Mouse (Mus musculus) kidney, embryonic 15.5 days (tissue): ENCODE measurements at regions not wholly inside any gene's neighbourhood (a gene's known extent, or its start where the extent isn't known, plus 50 kb on each side); places are given as distances from the start of the nearest gene placed in this dataset.

Experiments
- ATAC-seq: fragments of 200-750 bp; cut with Nextera tagmentation; replicated peaks from 2 replicates; pipeline ENCODE4 v1.8.0; 2017; ENCODE audit warnings: moderate TSS enrichment; ENCODE audit not compliant: low FRiP score
- H3K27ac ChIP-seq: fragments of 300-500 bp; sonication (generic); 2 replicates; pipeline ENCODE4 v1.5.1; 2015; ENCODE audit warnings: mild to moderate bottlenecking, inconsistent platforms
- H3K27me3 ChIP-seq: fragments of 300-500 bp; sonication (generic); 2 replicates; pipeline ENCODE4 v1.6.1; 2015; ENCODE audit warnings: inconsistent platforms
- H3K36me3 ChIP-seq: fragments of 300-500 bp; sonication (generic); 2 replicates; pipeline ENCODE4 v1.6.1; 2015; ENCODE audit warnings: inconsistent platforms
- H3K4me1 ChIP-seq: fragments of 300-500 bp; sonication (generic); 2 replicates; pipeline ENCODE4 v1.6.1; 2015; ENCODE audit warnings: inconsistent platforms
- H3K4me2 ChIP-seq: fragments of 300-500 bp; sonication (generic); 2 replicates; pipeline ENCODE4 v1.6.1; 2015; ENCODE audit warnings: moderate library complexity, mild to moderate bottlenecking, inconsistent platforms
- H3K4me3 ChIP-seq: fragments of 300-500 bp; sonication (generic); replicated peaks from 2 replicates; pipeline ENCODE4 v1.5.1; 2015; ENCODE audit warnings: mild to moderate bottlenecking, inconsistent platforms
- H3K9ac ChIP-seq: fragments of 300-500 bp; sonication (generic); 2 replicates; pipeline ENCODE4 v1.6.1; 2015; ENCODE audit warnings: mild to moderate bottlenecking, inconsistent platforms
- H3K9me3 ChIP-seq: fragments of 300-500 bp; sonication (generic); replicated peaks from 2 replicates; pipeline ENCODE4 v1.6.1; 2016; ENCODE audit warnings: inconsistent platforms
- whole genome bisulfite sequencing: fragments of 180-500 bp; shearing (Covaris S2); methylation state at CpG from one replicate; pipeline ENCODE4 v1.1.7; 2015; ENCODE audit warnings: mixed read lengths; 5-methylcytosine and 5-hydroxymethylcytosine counted together

GRCm38 (mm10) chr11:9739098-9739497 lies 547.4 kb downstream of the Abca13 start:
- Histone ChIP-seq H3K27me3 (no peaks in the 10 kb centered on the region), H3K4me3 (no peak overlapping the region), H3K9ac (no peak overlapping the region), H3K4me1 (no peaks in the 10 kb centered on the region), H3K4me2 (no peak overlapping the region), H3K27ac (no peak overlapping the region), H3K36me3 (no peaks in the 10 kb centered on the region), H3K9me3 (no peaks in the 10 kb centered on the region)
- 93% methylated on average over 5 of the region's 5 CpGs for WGBS
- ATAC-seq: no peak

DNA sequence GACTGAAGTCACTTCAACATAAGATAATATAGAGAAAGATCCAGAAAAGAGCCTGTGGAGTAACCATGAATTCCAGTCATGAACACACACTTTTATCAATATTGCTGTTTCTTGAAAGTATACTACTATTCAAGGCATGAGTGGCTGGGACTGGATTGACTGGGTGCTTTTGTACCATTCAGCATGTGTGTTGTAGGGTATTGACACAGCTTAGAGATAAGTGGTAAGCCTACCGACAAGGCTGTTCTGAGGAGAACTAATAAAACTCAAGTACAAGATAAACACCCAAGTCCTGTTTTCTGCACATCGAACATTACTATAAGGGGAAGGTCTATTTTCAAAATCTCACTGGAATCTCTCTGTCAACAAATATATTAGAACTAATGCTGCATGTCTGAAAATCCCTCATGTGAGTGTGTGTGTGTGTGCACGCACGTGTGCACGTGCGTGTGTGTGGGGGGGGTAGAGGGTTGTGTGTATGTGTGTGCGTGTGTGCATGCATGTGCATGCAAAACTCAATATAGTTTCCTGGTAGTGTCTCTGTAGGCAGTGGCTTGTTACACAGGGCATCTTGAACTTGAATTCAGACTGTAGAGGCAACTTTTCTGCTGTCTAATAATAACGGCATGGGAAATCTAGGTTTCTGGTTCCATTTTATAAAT lies 588.6 kb downstream of the Abca13 start:
- Histone ChIP-seq H3K27ac (no peak overlapping the region), H3K4me3 (no peak overlapping the region), H3K9ac (no peak overlapping the region), H3K4me1 (no peaks in the 10 kb centered on the region), H3K4me2 (no peak overlapping the region), H3K36me3 (no peaks in the 10 kb centered on the region), H3K9me3 (no peaks in the 10 kb centered on the region), H3K27me3 (no peaks in the 10 kb centered on the region)
- no peak for ATAC-seq
- WGBS: 93% methylated on average over 8 of the region's 8 CpGs

- no peaks in the 10 kb centered on the region for H3K27me3 ChIP-seq
- H3K9me3 ChIP-seq: no peaks in the 10 kb centered on the region
- no peaks in the 10 kb centered on the region for H3K36me3 ChIP-seq
- 0 out of 2 replicates have a peak, but pooled peaks have one; percentile 76 for ATAC-seq
- H3K4me3 ChIP-seq: no peak overlapping the region
- WGBS: 83% methylated on average over 2 of the region's 2 CpGs
- H3K9ac ChIP-seq: no peak overlapping the region
- no peak overlapping the region for H3K4me2 ChIP-seq
- no peaks in the 10 kb centered on the region for H3K4me1 ChIP-seq
- H3K27ac ChIP-seq: no peak overlapping the region
These were observed 601.6 kb downstream of the Abca13 start for GRCm38 (mm10) chr11:9793175-9793828.

DNA sequence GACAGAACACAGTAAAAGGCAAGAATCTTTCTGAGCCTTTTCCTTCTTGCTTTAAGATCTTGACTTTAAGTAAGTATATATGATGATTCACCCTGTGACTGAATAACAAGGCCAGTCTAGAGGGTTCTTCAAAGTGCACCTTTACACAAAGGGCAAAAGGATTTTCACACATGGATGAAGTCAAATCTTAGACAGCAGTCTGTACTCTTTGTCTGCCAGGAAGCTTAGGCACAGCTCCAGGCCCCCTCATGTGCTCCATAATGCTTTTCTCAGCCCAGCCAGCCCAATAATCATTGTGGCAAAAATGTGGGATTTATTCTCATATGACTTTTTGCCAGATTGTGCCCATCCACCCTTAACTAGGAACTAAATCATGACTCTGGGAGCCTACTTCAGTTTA lies 647.9 kb downstream of the Abca13 start:
- no peaks in the 10 kb centered on the region for H3K9me3 ChIP-seq
- H3K9ac ChIP-seq: no peak overlapping the region
- H3K4me1 ChIP-seq: no peaks in the 10 kb centered on the region
- H3K27ac ChIP-seq: no peak overlapping the region
- no peak overlapping the region for H3K4me2 ChIP-seq
- ATAC-seq: no peak
- H3K4me3 ChIP-seq: no peak overlapping the region
- H3K27me3 ChIP-seq: no peaks in the 10 kb centered on the region
- no peaks in the 10 kb centered on the region for H3K36me3 ChIP-seq

DNA sequence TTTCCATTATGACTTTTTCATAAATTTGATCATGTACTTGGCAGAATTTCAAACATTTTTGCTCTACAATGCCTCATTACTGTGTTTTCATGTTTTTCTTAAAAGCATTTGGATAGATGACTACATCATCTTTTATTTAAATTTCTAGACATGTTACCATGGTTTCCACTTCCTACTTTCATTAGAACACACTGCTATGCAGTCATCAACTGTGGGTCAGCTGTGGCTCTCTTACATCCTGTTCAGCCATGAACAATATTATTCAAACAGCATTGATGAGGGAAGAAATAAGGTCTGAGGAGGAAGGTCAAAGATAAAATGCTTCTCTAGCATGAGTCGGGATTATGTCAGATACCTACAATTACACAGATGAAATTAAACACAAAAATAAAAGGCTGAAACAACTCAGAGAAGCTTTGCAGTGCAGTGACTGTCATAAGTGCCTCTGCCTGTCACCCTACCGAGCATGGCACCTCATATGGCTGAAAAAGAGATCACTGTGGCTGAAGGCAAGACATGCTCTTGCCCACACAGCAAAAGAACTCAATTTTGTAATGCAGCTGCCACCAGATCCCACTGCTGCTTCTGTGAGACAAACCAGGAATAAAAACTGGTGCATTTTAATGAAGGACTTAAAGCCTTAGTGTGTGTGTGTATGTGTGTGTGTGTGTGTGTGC lies 676.9 kb downstream of the Abca13 start:
- 72% methylated on average over 2 of the region's 2 CpGs for WGBS

More for the DNA sequence above, 676.9 kb downstream of the Abca13 start:
- H3K27ac ChIP-seq: no peak overlapping the region
- no peak overlapping the region for H3K4me3 ChIP-seq
- H3K27me3 ChIP-seq: no peaks in the 10 kb centered on the region
- H3K4me2 ChIP-seq: no peak overlapping the region
- no peaks in the 10 kb centered on the region for H3K9me3 ChIP-seq
- H3K4me1 ChIP-seq: no peaks in the 10 kb centered on the region
- H3K36me3 ChIP-seq: no peaks in the 10 kb centered on the region
- no peak for ATAC-seq
- H3K9ac ChIP-seq: no peak overlapping the region
